Mouse (Mus musculus): ENCODE data around the gene S100b. TPM values are rescaled to one million over a fixed set of nuclear protein-coding genes. Genes with fewer than 3 reads are reported as not detected.
A peak's percentile ranks its signal among the peaks of the same experiment; 100 is the strongest.

S100b gene
- polyA plus RNA-seq, 2 experiments, result 0.06 TPM; not detected in 1

GRCm38 (mm10) chr10:76214161-76214560, 39.5 kb upstream of the S100b start:
- DNase-seq (ENCODE audit: low read depth in 3 of 3, low spot score in 3 of 3), result no peak
- H3K27me3 ChIP-seq (ENCODE audit: control insufficient read depth, insufficient read depth, low read length), result no peaks in the 10 kb centered on the region
- TF ChIP-seq CTCF (IDR thresholded peaks at IDR 0.05; ENCODE audit: low read depth) (no peak), EP300 (IDR thresholded peaks at IDR 0.05; ENCODE audit: low read depth) (no peak)

GRCm38 (mm10) chr10:76217056-76217455, 36.6 kb upstream of the S100b start:
- H3K27me3 ChIP-seq (ENCODE audit: control insufficient read depth, insufficient read depth, low read length), result no peaks in the 10 kb centered on the region
- H3K9me3 ChIP-seq (ENCODE audit: control insufficient read depth, low read length), result no peaks in the 10 kb centered on the region
- no peak overlapping the region for H3K4me2 ChIP-seq (ENCODE audit: low read depth)
- no peak overlapping the region for H3K4me3 ChIP-seq (ENCODE audit: insufficient read depth in 1 of 2, low read depth in 2 of 2, low read length in 2 of 2)
- TF ChIP-seq CTCF (IDR thresholded peaks at IDR 0.05; ENCODE audit: low read depth), result no peak
- no peak for TF ChIP-seq EP300 (IDR thresholded peaks at IDR 0.05; ENCODE audit: low read depth)
- H3K9ac ChIP-seq (replicated peaks), result no peak overlapping the region
- WGBS (ENCODE audit: insufficient replicate concordance), result 85% methylated on average over 17 of the region's 17 CpGs
- no peaks in the 10 kb centered on the region for H3K4me1 ChIP-seq (replicated peaks; ENCODE audit: control insufficient read depth in 2 of 2, insufficient read depth in 2 of 2, low read length in 1 of 2)
- no peak overlapping the region for H3K27ac ChIP-seq
- no peak for DNase-seq (ENCODE audit: low read depth in 3 of 3, low spot score in 3 of 3)
- no peaks in the 10 kb centered on the region for H3K36me3 ChIP-seq (replicated peaks; ENCODE audit: control insufficient read depth, insufficient read depth, low read depth)
- ATAC-seq (ENCODE audit: insufficient read depth), result no peak

More at GRCm38 (mm10) chr10:76214161-76214560, 39.5 kb upstream of the S100b start:
- H3K4me2 ChIP-seq (ENCODE audit: low read depth), result no peak overlapping the region
- ATAC-seq (ENCODE audit: insufficient read depth), result no peak
- 58% methylated on average over 4 of the region's 4 CpGs for WGBS (ENCODE audit: insufficient replicate concordance)
- H3K9me3 ChIP-seq (ENCODE audit: control insufficient read depth, low read length), result no peaks in the 10 kb centered on the region
- no peak overlapping the region for H3K9ac ChIP-seq (replicated peaks)
- no peaks in the 10 kb centered on the region for H3K4me1 ChIP-seq (replicated peaks; ENCODE audit: control insufficient read depth in 2 of 2, insufficient read depth in 2 of 2, low read length in 1 of 2)
- no peak overlapping the region for H3K4me3 ChIP-seq (ENCODE audit: insufficient read depth in 1 of 2, low read depth in 2 of 2, low read length in 2 of 2)
- no peaks in the 10 kb centered on the region for H3K36me3 ChIP-seq (replicated peaks; ENCODE audit: control insufficient read depth, insufficient read depth, low read depth)
- no peak overlapping the region for H3K27ac ChIP-seq

DNA sequence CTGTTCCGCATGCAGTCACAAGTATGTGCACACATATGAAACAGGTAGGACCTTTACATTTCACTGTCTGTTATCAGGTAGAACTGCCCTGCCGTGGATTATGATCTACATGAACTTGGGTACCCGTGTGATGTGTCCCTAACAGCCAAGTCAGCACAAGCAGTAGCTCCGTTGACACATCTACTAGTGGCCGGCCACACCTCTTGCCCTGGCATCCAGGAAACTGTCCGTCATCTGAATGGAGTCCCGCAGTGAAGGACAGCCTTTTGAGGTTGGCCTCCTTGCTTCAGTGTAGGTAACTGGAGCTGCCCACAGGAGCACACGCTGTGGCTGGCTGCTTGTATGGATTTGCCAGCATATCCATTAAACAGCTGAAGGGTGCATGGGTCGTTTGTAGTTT, 35.4 kb upstream of the S100b start:
- Histone ChIP-seq H3K9ac (replicated peaks) (no peak overlapping the region), H3K4me2 (ENCODE audit: low read depth) (no peak overlapping the region), H3K9me3 (ENCODE audit: control insufficient read depth, low read length) (no peaks in the 10 kb centered on the region), H3K4me3 (ENCODE audit: insufficient read depth in 1 of 2, low read depth in 2 of 2, low read length in 2 of 2) (no peak overlapping the region), H3K4me1 (replicated peaks; ENCODE audit: control insufficient read depth in 2 of 2, insufficient read depth in 2 of 2, low read length in 1 of 2) (no peaks in the 10 kb centered on the region), H3K27ac (no peak overlapping the region), H3K36me3 (replicated peaks; ENCODE audit: control insufficient read depth, insufficient read depth, low read depth) (no peaks in the 10 kb centered on the region), H3K27me3 (ENCODE audit: control insufficient read depth, insufficient read depth, low read length) (no peaks in the 10 kb centered on the region)
- 61% methylated on average over 9 of the region's 9 CpGs for WGBS (ENCODE audit: insufficient replicate concordance)
- TF ChIP-seq CTCF (IDR thresholded peaks at IDR 0.05; ENCODE audit: low read depth), result no peak
- TF ChIP-seq EP300 (IDR thresholded peaks at IDR 0.05; ENCODE audit: low read depth), result no peak
- no peak for ATAC-seq (ENCODE audit: insufficient read depth)
- no peak for DNase-seq (ENCODE audit: low read depth in 3 of 3, low spot score in 3 of 3)

GRCm38 (mm10) chr10:76225944-76226343, 27.7 kb upstream of the S100b start:
- Histone ChIP-seq H3K9ac (replicated peaks) (no peak overlapping the region), H3K27ac (no peak overlapping the region), H3K36me3 (replicated peaks; ENCODE audit: control insufficient read depth, insufficient read depth, low read depth) (no peaks in the 10 kb centered on the region), H3K4me2 (ENCODE audit: low read depth) (no peak overlapping the region), H3K4me1 (replicated peaks; ENCODE audit: control insufficient read depth in 2 of 2, insufficient read depth in 2 of 2, low read length in 1 of 2) (no peaks in the 10 kb centered on the region), H3K27me3 (ENCODE audit: control insufficient read depth, insufficient read depth, low read length) (no peaks in the 10 kb centered on the region), H3K4me3 (ENCODE audit: insufficient read depth in 1 of 2, low read depth in 2 of 2, low read length in 2 of 2) (no peak overlapping the region), H3K9me3 (ENCODE audit: control insufficient read depth, low read length) (no peaks in the 10 kb centered on the region)
- 78% methylated on average over 11 of the region's 11 CpGs for WGBS (ENCODE audit: insufficient replicate concordance)
- TF ChIP-seq EP300 (IDR thresholded peaks at IDR 0.05; ENCODE audit: low read depth) (no peak), CTCF (IDR thresholded peaks at IDR 0.05; ENCODE audit: low read depth) (no peak)
- DNase-seq (ENCODE audit: low read depth in 3 of 3, low spot score in 3 of 3) (no peak), ATAC-seq (ENCODE audit: insufficient read depth) (no peak)

- ATAC-seq (ENCODE audit: insufficient read depth), result no peak
- WGBS (ENCODE audit: insufficient replicate concordance), result 31% methylated on average over 1 of the region's 1 CpGs
Measured at GRCm38 (mm10) chr10:76229627-76230026, 24.0 kb upstream of the S100b start.

More at GRCm38 (mm10) chr10:76229627-76230026, 24.0 kb upstream of the S100b start:
- no peak overlapping the region for H3K4me3 ChIP-seq (ENCODE audit: insufficient read depth in 1 of 2, low read depth in 2 of 2, low read length in 2 of 2)
- no peak overlapping the region for H3K9ac ChIP-seq (replicated peaks)
- TF ChIP-seq EP300 (IDR thresholded peaks at IDR 0.05; ENCODE audit: low read depth) (no peak), CTCF (IDR thresholded peaks at IDR 0.05; ENCODE audit: low read depth) (peak; percentile 37)
- H3K27me3 ChIP-seq (ENCODE audit: control insufficient read depth, insufficient read depth, low read length), result no peaks in the 10 kb centered on the region
- H3K9me3 ChIP-seq (ENCODE audit: control insufficient read depth, low read length), result no peaks in the 10 kb centered on the region
- H3K27ac ChIP-seq, result no peak overlapping the region
- no peaks in the 10 kb centered on the region for H3K36me3 ChIP-seq (replicated peaks; ENCODE audit: control insufficient read depth, insufficient read depth, low read depth)
- DNase-seq (ENCODE audit: low read depth in 3 of 3, low spot score in 3 of 3), result no peak
- H3K4me1 ChIP-seq (replicated peaks; ENCODE audit: control insufficient read depth in 2 of 2, insufficient read depth in 2 of 2, low read length in 1 of 2), result no peaks in the 10 kb centered on the region
- H3K4me2 ChIP-seq (ENCODE audit: low read depth), result no peak overlapping the region
